Mouse (Mus musculus) forebrain, embryonic 14.5 days (tissue): ENCODE results near the gene Mfsd7a. TPM values are rescaled to one million over a fixed set of nuclear protein-coding genes. Genes with fewer than 3 reads are reported as not detected.

Experiments
- ATAC-seq: fragments of 200-750 bp; cut with Nextera tagmentation; 2 replicates; pipeline ENCODE4 v1.8.0; 2017; ENCODE audit warnings: mild to moderate bottlenecking, moderate library complexity
- DNase-seq: peaks from one replicate; pipeline ENCODE4 v3.0.0-alpha.2; 2015; ENCODE audit warnings: low spot score
- H3K27ac ChIP-seq: fragments of 300-500 bp; sonication (generic); 2 replicates; pipeline ENCODE4 v1.5.1; 2014; ENCODE audit warnings: low read depth, mild to moderate bottlenecking, control low read depth, low read length, moderate library complexity
- H3K27me3 ChIP-seq: fragments of 300-500 bp; sonication (generic); replicated peaks from 2 replicates; pipeline ENCODE4 v1.6.1; 2014; ENCODE audit warnings: low read length, control low read depth, mixed read lengths; ENCODE audit not compliant: control insufficient read depth, insufficient read depth
- H3K36me3 ChIP-seq: fragments of 300-500 bp; sonication (generic); 2 replicates; pipeline ENCODE4 v1.6.1; 2014; ENCODE audit warnings: low read length, control low read depth; ENCODE audit not compliant: control insufficient read depth, insufficient read depth
- H3K4me1 ChIP-seq: fragments of 300-500 bp; sonication (generic); 2 replicates; pipeline ENCODE4 v1.6.1; 2014; ENCODE audit warnings: antibody characterized with exemption, low read length, control low read depth; ENCODE audit not compliant: control insufficient read depth, insufficient read depth
- H3K4me2 ChIP-seq: fragments of 300-500 bp; sonication (generic); 2 replicates; pipeline ENCODE4 v1.6.1; 2014; ENCODE audit warnings: mild to moderate bottlenecking, control low read depth, low read length
- H3K4me3 ChIP-seq: fragments of 300-500 bp; sonication (generic); 2 replicates; pipeline ENCODE4 v1.5.1; 2014; ENCODE audit warnings: low read depth, low read length, control low read depth
- H3K9ac ChIP-seq: fragments of 300-500 bp; sonication (generic); 2 replicates; pipeline ENCODE4 v1.6.1; 2014; ENCODE audit warnings: mild to moderate bottlenecking, low read length, control low read depth, moderate library complexity
- H3K9me3 ChIP-seq: fragments of 300-500 bp; sonication (generic); replicated peaks from 2 replicates; pipeline ENCODE4 v1.6.1; 2016; ENCODE audit warnings: low read length, control low read depth, mixed read lengths; ENCODE audit not compliant: control insufficient read depth
- WGBS: fragments of 180-500 bp; shearing (Covaris S2); extraction: QIAGEN DNeasy Blood & Tissue Kit; methylation state at CpG from one replicate; pipeline ENCODE4 v1.1.7; 2014; 5-methylcytosine and 5-hydroxymethylcytosine counted together
- polyA plus RNA-seq: library from polyadenylated mRNA; unstranded; fragments of >200 nt; fragmentation: Nextera tagmentation; extraction: Ambion mirVana; gene quantifications from 2 replicates; pipeline ENCODE4 v1.2.1, GENCODE M21; 2014

The Mfsd7a gene
- polyA plus RNA-seq, 1 experiment from 2014 or later: 0.06 TPM

GRCm38 (mm10) chr5:108414711-108415110, 34.0 kb downstream of the Mfsd7a start:
- no peak for ATAC-seq
- Histone ChIP-seq H3K9ac (no peak overlapping the region), H3K4me1 (no peaks in the 10 kb centered on the region), H3K36me3 (no peaks in the 10 kb centered on the region), H3K9me3 (no peaks in the 10 kb centered on the region), H3K27ac (no peak overlapping the region), H3K4me2 (no peak overlapping the region), H3K4me3 (no peak overlapping the region), H3K27me3 (no peaks in the 10 kb centered on the region)
- 86% methylated on average over 2 of the region's 2 CpGs for WGBS
- no peak for DNase-seq

- no peak overlapping the region for H3K27ac ChIP-seq
- H3K9me3 ChIP-seq: no peaks in the 10 kb centered on the region
- 71% methylated on average over 2 of the region's 2 CpGs for WGBS
Measured at GRCm38 (mm10) chr5:108406977-108407376, 41.7 kb downstream of the Mfsd7a start.

GRCm38 (mm10) chr5:108405460-108405859, 43.2 kb downstream of the Mfsd7a start:
- Histone ChIP-seq H3K36me3 (no peaks in the 10 kb centered on the region), H3K27me3 (no peaks in the 10 kb centered on the region), H3K9ac (no peak overlapping the region), H3K4me3 (no peak overlapping the region), H3K4me1 (no peaks in the 10 kb centered on the region), H3K27ac (no peak overlapping the region), H3K4me2 (no peak overlapping the region), H3K9me3 (no peaks in the 10 kb centered on the region)
- 82% methylated on average over 1 of the region's 1 CpGs for WGBS
- DNase-seq (no peak), ATAC-seq (no peak)

More at GRCm38 (mm10) chr5:108406977-108407376, 41.7 kb downstream of the Mfsd7a start:
- DNase-seq (no peak), ATAC-seq (no peak)
- Histone ChIP-seq H3K4me1 (no peaks in the 10 kb centered on the region), H3K27me3 (no peaks in the 10 kb centered on the region), H3K4me3 (no peak overlapping the region), H3K9ac (no peak overlapping the region), H3K36me3 (no peaks in the 10 kb centered on the region), H3K4me2 (no peak overlapping the region)

GRCm38 (mm10) chr5:108403453-108403852, 45.2 kb downstream of the Mfsd7a start:
- Histone ChIP-seq H3K36me3 (no peaks in the 10 kb centered on the region), H3K27me3 (no peaks in the 10 kb centered on the region), H3K27ac (no peak overlapping the region), H3K9ac (no peak overlapping the region), H3K9me3 (no peaks in the 10 kb centered on the region), H3K4me1 (no peaks in the 10 kb centered on the region), H3K4me2 (no peak overlapping the region), H3K4me3 (no peak overlapping the region)
- no peak for DNase-seq
- WGBS: 80% methylated on average over 4 of the region's 4 CpGs
- no peak for ATAC-seq

Other genes with a start within 250 kb of the Mfsd7a start
- gene Dr1, start 180.0 kb downstream of the Mfsd7a start, polyA plus RNA-seq: 45.4 and 54.1 TPM in 2 replicates
- 2.3 and 2.5 TPM in 2 replicates for gene Pigg, start 136.3 kb downstream of the Mfsd7a start, polyA plus RNA-seq
- gene Gm42517, start 81.0 kb downstream of the Mfsd7a start, polyA plus RNA-seq: 0.75 and 1.1 TPM in 2 replicates
- gene Pde6b, start 60.5 kb downstream of the Mfsd7a start, polyA plus RNA-seq: 0.17 TPM in 1 of 2 replicates, not detected in the other
- 374 and 426 TPM in 2 replicates for gene Atp5k, start 14.4 kb downstream of the Mfsd7a start, polyA plus RNA-seq
- gene Pcgf3, start 12.3 kb upstream of the Mfsd7a start, polyA plus RNA-seq: 27.7 and 35.9 TPM in 2 replicates
- 65.1 and 90.1 TPM in 2 replicates for gene Cplx1, start 101.1 kb upstream of the Mfsd7a start, polyA plus RNA-seq
- gene Gak, start 180.9 kb upstream of the Mfsd7a start, polyA plus RNA-seq: 45.5 and 50.6 TPM in 2 replicates
- gene Tmem175, start 180.9 kb upstream of the Mfsd7a start, polyA plus RNA-seq: 29.4 and 32.3 TPM in 2 replicates
- gene Idua, start 211.4 kb upstream of the Mfsd7a start, polyA plus RNA-seq: 5.7 and 7.0 TPM in 2 replicates
- gene Dgkq, start 220.8 kb upstream of the Mfsd7a start, polyA plus RNA-seq: 9.1 and 15.6 TPM in 2 replicates
- 2.1 and 2.2 TPM in 2 replicates for gene Slc26a1, start 226.7 kb upstream of the Mfsd7a start, polyA plus RNA-seq
- 4.3 and 4.7 TPM in 2 replicates for gene Fgfrl1, start 243.5 kb upstream of the Mfsd7a start, polyA plus RNA-seq